Mouse (Mus musculus): ENCODE data around the gene Hs3st4.

The Hs3st4 gene

GRCm38 (mm10) chr7:123982461-123983038 is at the start of gene Hs3st4:
Gene Hs3st4 (plus strand): TSS chr7:123982869.
- DNase-seq (ENCODE audit: low spot score): no peak

- no peak for DNase-seq (ENCODE audit: low spot score)
Measured at GRCm38 (mm10) chr7:123946836-123947235, 35.8 kb upstream of the Hs3st4 start.

GRCm38 (mm10) chr7:123963021-123963420 is 19.6 kb upstream of the Hs3st4 start:
- DNase-seq (ENCODE audit: low spot score): no peak

GRCm38 (mm10) chr7:123964559-123965142 is 18.0 kb upstream of the Hs3st4 start:
- DNase-seq (ENCODE audit: low spot score): no peak

GRCm38 (mm10) chr7:123965515-123965914 is 17.2 kb upstream of the Hs3st4 start:
- DNase-seq (ENCODE audit: low spot score): no peak

GRCm38 (mm10) chr7:123975441-123975840 is 7.2 kb upstream of the Hs3st4 start:
- DNase-seq (ENCODE audit: low spot score): no peak

GRCm38 (mm10) chr7:123981435-123981834 is 1.2 kb upstream of the Hs3st4 start:
- DNase-seq (ENCODE audit: low spot score): no peak

- DNase-seq (ENCODE audit: low spot score): no peak
Measured at GRCm38 (mm10) chr7:123982010-123982409, 659 bp upstream of the Hs3st4 start.

- no peak for DNase-seq (ENCODE audit: low spot score)
Measured at GRCm38 (mm10) chr7:123983177-123984046, 743 bp downstream of the Hs3st4 start.

GRCm38 (mm10) chr7:123992121-123992520 is 9.5 kb downstream of the Hs3st4 start:
- no peak for DNase-seq (ENCODE audit: low spot score)

- no peak for DNase-seq (ENCODE audit: low spot score)
Measured at GRCm38 (mm10) chr7:123997266-123997665, 14.6 kb downstream of the Hs3st4 start.

GRCm38 (mm10) chr7:123998601-123999000 is 15.9 kb downstream of the Hs3st4 start:
- DNase-seq (ENCODE audit: low spot score): no peak

GRCm38 (mm10) chr7:124026908-124027307 is 44.2 kb downstream of the Hs3st4 start:
- no peak for DNase-seq (ENCODE audit: low spot score)

GRCm38 (mm10) chr7:124032236-124032635 is 49.6 kb downstream of the Hs3st4 start:
- DNase-seq (ENCODE audit: low spot score): no peak

GRCm38 (mm10) chr7:124033332-124033731 is 50.7 kb downstream of the Hs3st4 start:
- DNase-seq (ENCODE audit: low spot score): no peak

GRCm38 (mm10) chr7:124037281-124037700 is 54.6 kb downstream of the Hs3st4 start:
- DNase-seq (ENCODE audit: low spot score): no peak

- no peak for DNase-seq (ENCODE audit: low spot score)
Measured at GRCm38 (mm10) chr7:124039142-124039541, 56.5 kb downstream of the Hs3st4 start.

GRCm38 (mm10) chr7:124047382-124047781 is 64.7 kb downstream of the Hs3st4 start:
- DNase-seq (ENCODE audit: low spot score): no peak

- DNase-seq (ENCODE audit: low spot score): no peak
Measured at GRCm38 (mm10) chr7:124048971-124049370, 66.3 kb downstream of the Hs3st4 start.

- no peak for DNase-seq (ENCODE audit: low spot score)
Measured at GRCm38 (mm10) chr7:124050421-124050820, 67.8 kb downstream of the Hs3st4 start.

- no peak for DNase-seq (ENCODE audit: low spot score)
Measured at GRCm38 (mm10) chr7:124083741-124084140, 101.1 kb downstream of the Hs3st4 start.

GRCm38 (mm10) chr7:124129019-124129418 is 146.3 kb downstream of the Hs3st4 start:
- DNase-seq (ENCODE audit: low spot score): no peak

GRCm38 (mm10) chr7:124131312-124131711 is 148.6 kb downstream of the Hs3st4 start:
- DNase-seq (ENCODE audit: low spot score): no peak

All from T-cell, adult 2 months (primary cell).